Mouse (Mus musculus): ENCODE measurements at regions not wholly inside any gene's neighbourhood (a gene's known extent, or its start where the extent isn't known, plus 50 kb on each side); places are given as distances from the start of the nearest gene placed in this dataset.
A peak's percentile ranks its signal among the peaks of the same experiment; 100 is the strongest.

- H3K27ac ChIP-seq (ENCODE audit: low read depth, low read length): no peak overlapping the region
- no peak overlapping the region for H3K9ac ChIP-seq (replicated peaks; ENCODE audit: low read length, poor library complexity, severe bottlenecking)
- WGBS: 80% methylated on average over 2 of the region's 2 CpGs
- no peak overlapping the region for H3K4me2 ChIP-seq (ENCODE audit: low read depth, low read length, poor library complexity, severe bottlenecking)
- no peaks in the 10 kb centered on the region for H3K4me1 ChIP-seq (ENCODE audit: insufficient read depth, low read length)
- H3K27me3 ChIP-seq (ENCODE audit: insufficient read depth, low read length): no peaks in the 10 kb centered on the region
- DNase-seq (ENCODE audit: low spot score) (no peak), ATAC-seq (ENCODE audit: low FRiP score) (no peak)
- no peak for TF ChIP-seq CTCF (IDR thresholded peaks at IDR 0.05)
- H3K9me3 ChIP-seq (ENCODE audit: low read length): no peaks in the 10 kb centered on the region
- no peaks in the 10 kb centered on the region for H3K36me3 ChIP-seq (ENCODE audit: insufficient read depth, low read length)
- H3K4me3 ChIP-seq (ENCODE audit: low read depth, low read length): no peak overlapping the region
Measured at GRCm38 (mm10) chr4:67932481-67932880, 1021.7 kb downstream of the Brinp1 start.

GRCm38 (mm10) chr4:67899109-67899508 lies 1055.1 kb downstream of the Brinp1 start:
- 79% methylated on average over 1 of the region's 1 CpGs for WGBS
- Histone ChIP-seq H3K4me3 (ENCODE audit: low read depth, low read length) (no peak overlapping the region), H3K4me1 (ENCODE audit: insufficient read depth, low read length) (no peaks in the 10 kb centered on the region), H3K9ac (replicated peaks; ENCODE audit: low read length, poor library complexity, severe bottlenecking) (no peak overlapping the region), H3K9me3 (ENCODE audit: low read length) (no peaks in the 10 kb centered on the region), H3K27me3 (ENCODE audit: insufficient read depth, low read length) (no peaks in the 10 kb centered on the region), H3K36me3 (ENCODE audit: insufficient read depth, low read length) (no peaks in the 10 kb centered on the region), H3K4me2 (ENCODE audit: low read depth, low read length, poor library complexity, severe bottlenecking) (no peak overlapping the region), H3K27ac (ENCODE audit: low read depth, low read length) (no peak overlapping the region)
- no peak for TF ChIP-seq CTCF (IDR thresholded peaks at IDR 0.05)
- no peak for ATAC-seq (ENCODE audit: low FRiP score)
- no peak for DNase-seq (ENCODE audit: low spot score)

GRCm38 (mm10) chr4:67891946-67892575 lies 1062.1 kb downstream of the Brinp1 start:
- WGBS: 71% methylated on average over 1 of the region's 1 CpGs
- H3K4me1 ChIP-seq (ENCODE audit: insufficient read depth, low read length): no peaks in the 10 kb centered on the region
- H3K9me3 ChIP-seq (ENCODE audit: low read length): no peaks in the 10 kb centered on the region
- H3K4me3 ChIP-seq (ENCODE audit: low read depth, low read length): no peak overlapping the region
- no peak for TF ChIP-seq CTCF (IDR thresholded peaks at IDR 0.05)
- DNase-seq (ENCODE audit: low spot score) (peak; percentile 13), ATAC-seq (ENCODE audit: low FRiP score) (no peak)
- H3K9ac ChIP-seq (replicated peaks; ENCODE audit: low read length, poor library complexity, severe bottlenecking): no peak overlapping the region
- H3K27me3 ChIP-seq (ENCODE audit: insufficient read depth, low read length): no peaks in the 10 kb centered on the region
- no peaks in the 10 kb centered on the region for H3K36me3 ChIP-seq (ENCODE audit: insufficient read depth, low read length)
- H3K27ac ChIP-seq (ENCODE audit: low read depth, low read length): no peak overlapping the region
- H3K4me2 ChIP-seq (ENCODE audit: low read depth, low read length, poor library complexity, severe bottlenecking): no peak overlapping the region

GRCm38 (mm10) chr4:67887954-67888353 lies 1060.6 kb downstream of the Tlr4 start:
- DNase-seq (ENCODE audit: low spot score) (peak; percentile 12), ATAC-seq (ENCODE audit: low FRiP score) (no peak)
- Histone ChIP-seq H3K27ac (ENCODE audit: low read depth, low read length) (no peak overlapping the region), H3K27me3 (ENCODE audit: insufficient read depth, low read length) (no peaks in the 10 kb centered on the region), H3K9ac (replicated peaks; ENCODE audit: low read length, poor library complexity, severe bottlenecking) (no peak overlapping the region), H3K36me3 (ENCODE audit: insufficient read depth, low read length) (no peaks in the 10 kb centered on the region), H3K4me2 (ENCODE audit: low read depth, low read length, poor library complexity, severe bottlenecking) (no peak overlapping the region), H3K9me3 (ENCODE audit: low read length) (no peaks in the 10 kb centered on the region), H3K4me3 (ENCODE audit: low read depth, low read length) (no peak overlapping the region), H3K4me1 (ENCODE audit: insufficient read depth, low read length) (no peaks in the 10 kb centered on the region)
- no peak for TF ChIP-seq CTCF (IDR thresholded peaks at IDR 0.05)

- ATAC-seq (ENCODE audit: low FRiP score) (no peak; the same call in 1 of the 2 replicates), DNase-seq (ENCODE audit: low spot score) (peak; percentile 61)
- no peak for TF ChIP-seq CTCF (IDR thresholded peaks at IDR 0.05)
- no peak overlapping the region for H3K9ac ChIP-seq (replicated peaks; ENCODE audit: low read length, poor library complexity, severe bottlenecking)
- no peaks in the 10 kb centered on the region for H3K36me3 ChIP-seq (ENCODE audit: insufficient read depth, low read length)
- H3K4me1 ChIP-seq (ENCODE audit: insufficient read depth, low read length): no peaks in the 10 kb centered on the region
- H3K9me3 ChIP-seq (ENCODE audit: low read length): no peaks in the 10 kb centered on the region
- H3K27ac ChIP-seq (ENCODE audit: low read depth, low read length): no peak overlapping the region
- H3K27me3 ChIP-seq (ENCODE audit: insufficient read depth, low read length): no peaks in the 10 kb centered on the region
- no peak overlapping the region for H3K4me3 ChIP-seq (ENCODE audit: low read depth, low read length)
- H3K4me2 ChIP-seq (ENCODE audit: low read depth, low read length, poor library complexity, severe bottlenecking): no peak overlapping the region
Measured at GRCm38 (mm10) chr4:67885204-67885603, 1057.8 kb downstream of the Tlr4 start.

- H3K9ac ChIP-seq (replicated peaks; ENCODE audit: low read length, poor library complexity, severe bottlenecking): no peak overlapping the region
- ATAC-seq (ENCODE audit: low FRiP score) (no peak), DNase-seq (ENCODE audit: low spot score) (peak; percentile 8)
- no peaks in the 10 kb centered on the region for H3K4me1 ChIP-seq (ENCODE audit: insufficient read depth, low read length)
- no peak overlapping the region for H3K4me3 ChIP-seq (ENCODE audit: low read depth, low read length)
- no peaks in the 10 kb centered on the region for H3K9me3 ChIP-seq (ENCODE audit: low read length)
- TF ChIP-seq CTCF (IDR thresholded peaks at IDR 0.05): no peak
- H3K4me2 ChIP-seq (ENCODE audit: low read depth, low read length, poor library complexity, severe bottlenecking): no peak overlapping the region
- H3K27me3 ChIP-seq (ENCODE audit: insufficient read depth, low read length): no peaks in the 10 kb centered on the region
- H3K27ac ChIP-seq (ENCODE audit: low read depth, low read length): no peak overlapping the region
- no peaks in the 10 kb centered on the region for H3K36me3 ChIP-seq (ENCODE audit: insufficient read depth, low read length)
- 79% methylated on average over 2 of the region's 2 CpGs for WGBS
Measured at GRCm38 (mm10) chr4:67862218-67862617, 1034.8 kb downstream of the Tlr4 start.
